In the genomic region with DNA sequence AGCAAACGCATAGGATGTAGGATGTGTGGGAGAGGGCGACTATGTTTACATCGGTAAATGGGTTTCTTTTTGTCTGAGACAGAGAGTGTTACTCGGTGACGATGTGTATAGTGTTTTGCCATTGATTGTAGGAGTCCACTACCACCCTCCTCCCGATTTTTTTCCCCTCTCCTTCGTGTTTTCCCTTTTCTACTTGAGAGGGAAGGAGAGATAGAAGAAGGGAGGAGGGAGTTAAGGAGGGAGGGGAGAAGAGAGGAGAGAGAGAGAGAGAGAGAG, we compare ENCODE assay signal across 9 mouse cellular contexts.
DNase-seq lines count a peak whose midpoint lies in the region; ATAC-seq and TF ChIP-seq lines count a peak whose summit lies in the region.
"Had no signal": no experiment of that assay in that cellular context is flagged by ENCODE, and none has a peak within 500 bp of the region (broad histone marks: within the 10 kb centered on the region; RNA-seq: fewer than 3 reads in every experiment).

No protein-coding gene starts in this region.

- H3K4me3 ChIP-seq in megakaryocyte, embryonic 14.5 days (replicated peaks), result peak overlapping the region; percentile 5
- H3K4me3 ChIP-seq in limb, embryonic 14.5 days (replicated peaks; ENCODE audit: low read length), result peak overlapping the region; percentile 24
- H3K4me3 ChIP-seq: liver, embryonic 15.5 days had no signal

- no peak overlapping the region for H3K9ac ChIP-seq in limb, embryonic 14.5 days (ENCODE audit: low read depth, low read length, severe bottlenecking)
- H3K9ac ChIP-seq: liver, embryonic 15.5 days had no signal

- 4% methylated on average over 7 of the region's 7 CpGs for WGBS in limb, embryonic 14.5 days

- TF ChIP-seq POLR2A in limb, embryonic 14.5 days (IDR thresholded peaks at IDR 0.05; ENCODE audit: borderline replicate concordance, extremely low read depth, insufficient read depth, insufficient read length), result no peak

- no peak for DNase-seq in frontal cortex, adult 2 months (ENCODE audit: extremely low spot score in 1 of 2, low spot score in 1 of 2)
- DNase-seq in limb, embryonic 14.5 days (ENCODE audit: low spot score), result no peak
- DNase-seq in right cerebral cortex, postnatal 14 days, result no peak
- no peak for DNase-seq in urinary bladder, postnatal 25 days (ENCODE audit: low spot score)
- DNase-seq in urinary bladder, adult 18-20 months (ENCODE audit: low spot score in 2 of 2), result no peak

- peaks cover 22% of the 10 kb centered on the region for H3K4me1 ChIP-seq in megakaryocyte, embryonic 14.5 days
- H3K4me1 ChIP-seq in limb, embryonic 14.5 days (ENCODE audit: control insufficient read depth, insufficient read depth, low read length), result peaks cover 25% of the 10 kb centered on the region
- H3K4me1 ChIP-seq: liver, embryonic 15.5 days had no signal

- H3K9me3 ChIP-seq in megakaryocyte, embryonic 14.5 days, result peaks cover 12% of the 10 kb centered on the region; the same call in 1 of the 2 replicates
- H3K9me3 ChIP-seq in limb, embryonic 14.5 days (ENCODE audit: control insufficient read depth, low read length), result no peaks in the 10 kb centered on the region
- H3K9me3 ChIP-seq: liver, embryonic 15.5 days had no signal

- peaks cover 39% of the 10 kb centered on the region for H3K27me3 ChIP-seq in megakaryocyte, embryonic 14.5 days (replicated peaks)
- H3K27me3 ChIP-seq in limb, embryonic 14.5 days (ENCODE audit: control insufficient read depth, insufficient read depth, low read length), result peaks cover 41% of the 10 kb centered on the region

- no peaks in the 10 kb centered on the region for H3K36me3 ChIP-seq in megakaryocyte, embryonic 14.5 days (replicated peaks; ENCODE audit: low read length)
- no peaks in the 10 kb centered on the region for H3K36me3 ChIP-seq in limb, embryonic 14.5 days (ENCODE audit: control insufficient read depth, insufficient read depth, low read length)
- H3K36me3 ChIP-seq: liver, embryonic 15.5 days had no signal

- no peak overlapping the region for H3K27ac ChIP-seq in limb, embryonic 14.5 days (replicated peaks; ENCODE audit: low read depth, low read length)
- H3K27ac ChIP-seq: liver, embryonic 15.5 days had no signal

- peak; percentile 11 for ATAC-seq in frontal cortex, adult (ENCODE audit: low TSS enrichment)
- ATAC-seq in megakaryocyte, adult 5-6 weeks (ENCODE audit: poor library complexity, severe bottlenecking), result no peak
- ATAC-seq in limb, embryonic 14.5 days (ENCODE audit: low FRiP score, low read depth), result no peak

- H3K4me2 ChIP-seq in limb, embryonic 14.5 days (replicated peaks; ENCODE audit: low read depth, low read length, severe bottlenecking), result peak overlapping the region; percentile 54
